Mouse (Mus musculus): ENCODE data around the gene Ddx55. TPM values are rescaled to one million over a fixed set of nuclear protein-coding genes. Genes with fewer than 3 reads are reported as not detected.

Ddx55 gene
- polyA plus RNA-seq, 1 experiment: 7.4 TPM

- DNase-seq: no peak
- 3% methylated on average over 9 of the region's 9 CpGs for WGBS
- H3K27me3 ChIP-seq (replicated peaks; ENCODE audit: control insufficient read depth, insufficient read depth, low read length): no peaks in the 10 kb centered on the region
- peaks cover 3% of the 10 kb centered on the region for H3K36me3 ChIP-seq (ENCODE audit: control insufficient read depth, insufficient read depth, low read length)
- H3K27ac ChIP-seq (ENCODE audit: insufficient read depth, low read depth, low read length): peak overlapping the region; percentile 65
- peaks cover 3% of the 10 kb centered on the region; the same call in 1 of the 2 replicates for H3K4me1 ChIP-seq (ENCODE audit: control insufficient read depth, insufficient read depth, low read length)
- TF ChIP-seq CTCF (conservative IDR thresholded peaks at IDR 0.05; ENCODE audit: insufficient read depth, insufficient read length, low read depth, low read length) (no peak), POLR2A (IDR thresholded peaks at IDR 0.05; ENCODE audit: low read depth, low read length) (no peak)
- peak overlapping the region; percentile 68 for H3K4me3 ChIP-seq (ENCODE audit: insufficient read depth, low read depth, low read length)
These were observed 581 bp upstream of the Ddx55 start for GRCm38 (mm10) chr5:124552094-124552472.

GRCm38 (mm10) chr5:124553607-124554006, 943 bp downstream of the Ddx55 start:
- Histone ChIP-seq H3K4me3 (ENCODE audit: insufficient read depth, low read depth, low read length) (no peak overlapping the region), H3K27me3 (replicated peaks; ENCODE audit: control insufficient read depth, insufficient read depth, low read length) (no peaks in the 10 kb centered on the region), H3K27ac (ENCODE audit: insufficient read depth, low read depth, low read length) (no peak overlapping the region), H3K36me3 (ENCODE audit: control insufficient read depth, insufficient read depth, low read length) (peaks cover 1% of the 10 kb centered on the region; the same call in 1 of the 2 replicates), H3K4me1 (ENCODE audit: control insufficient read depth, insufficient read depth, low read length) (peaks cover 3% of the 10 kb centered on the region; the same call in 1 of the 2 replicates)
- TF ChIP-seq POLR2A (IDR thresholded peaks at IDR 0.05; ENCODE audit: low read depth, low read length) (no peak), CTCF (conservative IDR thresholded peaks at IDR 0.05; ENCODE audit: insufficient read depth, insufficient read length, low read depth, low read length) (no peak)
- WGBS: 69% methylated on average over 6 of the region's 6 CpGs
- no peak for DNase-seq

GRCm38 (mm10) chr5:124555145-124555544, 2.5 kb downstream of the Ddx55 start:
- TF ChIP-seq CTCF (conservative IDR thresholded peaks at IDR 0.05; ENCODE audit: insufficient read depth, insufficient read length, low read depth, low read length) (no peak), POLR2A (IDR thresholded peaks at IDR 0.05; ENCODE audit: low read depth, low read length) (no peak)
- Histone ChIP-seq H3K4me3 (ENCODE audit: insufficient read depth, low read depth, low read length) (no peak overlapping the region), H3K4me1 (ENCODE audit: control insufficient read depth, insufficient read depth, low read length) (peaks cover 3% of the 10 kb centered on the region; the same call in 1 of the 2 replicates), H3K36me3 (ENCODE audit: control insufficient read depth, insufficient read depth, low read length) (peaks cover 1% of the 10 kb centered on the region; the same call in 1 of the 2 replicates), H3K27me3 (replicated peaks; ENCODE audit: control insufficient read depth, insufficient read depth, low read length) (no peaks in the 10 kb centered on the region), H3K27ac (ENCODE audit: insufficient read depth, low read depth, low read length) (no peak overlapping the region)
- 67% methylated on average over 1 of the region's 1 CpGs for WGBS
- DNase-seq: peak; percentile 18

DNA sequence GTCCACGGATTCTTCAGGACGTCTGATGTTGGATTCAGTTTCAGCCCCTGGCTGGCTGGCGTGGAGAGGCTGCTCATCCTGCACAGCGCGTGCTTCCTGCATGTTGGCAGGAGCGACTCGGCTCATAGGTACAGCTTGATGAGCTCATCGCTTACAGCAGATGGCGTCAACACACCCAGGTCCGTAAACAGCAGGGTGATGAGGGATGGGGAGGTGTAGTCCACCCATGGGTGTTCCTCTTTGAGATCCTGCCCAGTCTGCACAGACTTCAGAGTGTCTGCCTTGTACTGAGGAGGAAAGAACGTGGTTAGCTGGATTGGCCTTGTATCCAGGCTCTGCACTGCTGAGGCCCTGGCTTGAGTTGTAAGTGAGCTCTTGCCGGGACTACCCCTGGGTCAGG, 18.4 kb downstream of the Ddx55 start:
- WGBS: 83% methylated on average over 12 of the region's 12 CpGs
- no peak for DNase-seq
- H3K27ac ChIP-seq (ENCODE audit: insufficient read depth, low read depth, low read length): no peak overlapping the region
- H3K36me3 ChIP-seq (ENCODE audit: control insufficient read depth, insufficient read depth, low read length): peaks cover 8% of the 10 kb centered on the region; the same call in 1 of the 2 replicates
- no peak overlapping the region for H3K4me3 ChIP-seq (ENCODE audit: insufficient read depth, low read depth, low read length)
- TF ChIP-seq POLR2A (IDR thresholded peaks at IDR 0.05; ENCODE audit: low read depth, low read length) (no peak), CTCF (conservative IDR thresholded peaks at IDR 0.05; ENCODE audit: insufficient read depth, insufficient read length, low read depth, low read length) (no peak)
- no peaks in the 10 kb centered on the region for H3K27me3 ChIP-seq (replicated peaks; ENCODE audit: control insufficient read depth, insufficient read depth, low read length)
- no peaks in the 10 kb centered on the region for H3K4me1 ChIP-seq (ENCODE audit: control insufficient read depth, insufficient read depth, low read length)

GRCm38 (mm10) chr5:124575467-124575866, 22.8 kb downstream of the Ddx55 start:
- 0 out of 2 replicates have a peak, but pooled peaks cover 1% of the 10 kb centered on the region for H3K36me3 ChIP-seq (ENCODE audit: control insufficient read depth, insufficient read depth, low read length)
- no peak for TF ChIP-seq POLR2A (IDR thresholded peaks at IDR 0.05; ENCODE audit: low read depth, low read length)
- no peak for TF ChIP-seq CTCF (conservative IDR thresholded peaks at IDR 0.05; ENCODE audit: insufficient read depth, insufficient read length, low read depth, low read length)
- no peak overlapping the region for H3K27ac ChIP-seq (ENCODE audit: insufficient read depth, low read depth, low read length)
- DNase-seq: no peak
- peaks cover 2% of the 10 kb centered on the region; the same call in 1 of the 2 replicates for H3K4me1 ChIP-seq (ENCODE audit: control insufficient read depth, insufficient read depth, low read length)
- no peak overlapping the region for H3K4me3 ChIP-seq (ENCODE audit: insufficient read depth, low read depth, low read length)
- H3K27me3 ChIP-seq (replicated peaks; ENCODE audit: control insufficient read depth, insufficient read depth, low read length): no peaks in the 10 kb centered on the region
- 86% methylated on average over 7 of the region's 7 CpGs for WGBS

- TF ChIP-seq CTCF (conservative IDR thresholded peaks at IDR 0.05; ENCODE audit: insufficient read depth, insufficient read length, low read depth, low read length) (no peak), POLR2A (IDR thresholded peaks at IDR 0.05; ENCODE audit: low read depth, low read length) (peak; percentile 60)
- DNase-seq: peak; percentile 95
- no peak within 1 kb of the TSS for H3K27ac ChIP-seq (ENCODE audit: insufficient read depth, low read depth, low read length)
- peaks cover 2% of the 10 kb centered on the region; the same call in 1 of the 2 replicates for H3K4me1 ChIP-seq (ENCODE audit: control insufficient read depth, insufficient read depth, low read length)
- 1% methylated on average over 51 of the region's 51 CpGs for WGBS
- peak within 1 kb of the TSS; percentile 74 for H3K4me3 ChIP-seq (ENCODE audit: insufficient read depth, low read depth, low read length)
- no peaks in the 10 kb centered on the region for H3K36me3 ChIP-seq (ENCODE audit: control insufficient read depth, insufficient read depth, low read length)
- H3K27me3 ChIP-seq (replicated peaks; ENCODE audit: control insufficient read depth, insufficient read depth, low read length): no peaks in the 10 kb centered on the region
These were observed 26.1 kb downstream of the Ddx55 start, which contains the start of the genes Eif2b1 and Gtf2h3 for GRCm38 (mm10) chr5:124578633-124579317. Eif2b1 (minus strand) TSS chr5:124579131. Gtf2h3 (plus strand) TSS chr5:124579140.

- H3K4me3 ChIP-seq (ENCODE audit: insufficient read depth, low read depth, low read length): no peak overlapping the region
These were observed 29.9 kb downstream of the Ddx55 start for GRCm38 (mm10) chr5:124582515-124582914.

More at GRCm38 (mm10) chr5:124582515-124582914, 29.9 kb downstream of the Ddx55 start:
- Histone ChIP-seq H3K36me3 (ENCODE audit: control insufficient read depth, insufficient read depth, low read length) (no peaks in the 10 kb centered on the region), H3K27me3 (replicated peaks; ENCODE audit: control insufficient read depth, insufficient read depth, low read length) (no peaks in the 10 kb centered on the region), H3K4me1 (ENCODE audit: control insufficient read depth, insufficient read depth, low read length) (peaks cover 2% of the 10 kb centered on the region; the same call in 1 of the 2 replicates), H3K27ac (ENCODE audit: insufficient read depth, low read depth, low read length) (no peak overlapping the region)
- peak; percentile 36 for DNase-seq
- TF ChIP-seq POLR2A (IDR thresholded peaks at IDR 0.05; ENCODE audit: low read depth, low read length): no peak
- TF ChIP-seq CTCF (conservative IDR thresholded peaks at IDR 0.05; ENCODE audit: insufficient read depth, insufficient read length, low read depth, low read length): no peak
- 62% methylated on average over 5 of the region's 5 CpGs for WGBS
